Mouse (Mus musculus) gastrocnemius, adult 18-20 months (tissue): Measurements from ENCODE around the gene Slc12a8. TPM values are rescaled to one million over a fixed set of nuclear protein-coding genes. Genes with fewer than 3 reads are reported as not detected.

Experiments used
- DNase-seq: peaks from one replicate; pipeline ENCODE4 v3.0.0; 2021; ENCODE audit warnings: low spot score
- total RNA-seq, 2 experiments: library from RNA; stranded (reverse); gene quantifications; 2 replicates each; pipeline ENCODE4 v1.2.3; 2021

Gene Slc12a8
- total RNA-seq, 2 experiments from 2014 or later = 0.09 to 0.17 TPM

DNA sequence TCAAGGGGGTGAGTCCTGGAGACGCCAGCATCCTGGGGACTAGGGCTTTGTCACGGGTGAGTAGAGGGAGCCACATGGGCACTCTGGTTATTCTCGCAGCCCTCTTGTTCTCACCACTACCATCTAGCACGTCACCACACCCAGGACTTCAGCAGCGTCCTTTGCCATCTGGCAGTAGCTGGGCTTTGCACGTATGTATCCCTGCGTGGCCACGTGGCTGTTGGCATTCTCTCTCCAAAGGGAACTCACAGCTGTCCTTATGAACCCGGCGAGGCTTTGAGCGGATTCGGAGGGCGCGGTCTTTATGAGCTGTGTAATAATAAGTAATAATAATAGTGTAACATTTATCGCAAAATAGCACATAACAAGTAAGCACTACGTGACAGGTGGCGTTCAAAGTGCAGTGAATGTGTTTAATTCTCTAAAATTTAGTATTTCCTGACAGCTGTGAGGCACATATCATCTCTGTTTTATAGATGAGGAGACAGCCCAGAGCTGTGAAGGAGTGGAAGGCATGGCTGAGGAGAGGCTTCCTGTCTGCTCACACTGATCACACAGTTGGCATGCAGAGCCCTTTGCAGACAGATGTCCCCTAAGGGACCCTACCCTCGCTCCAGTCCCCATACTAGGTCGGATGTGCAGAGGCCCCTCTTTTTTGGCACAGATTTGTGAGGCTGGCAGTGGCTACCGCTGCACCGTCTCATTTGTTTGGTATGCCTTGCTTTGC, 20.5 kb downstream of the Slc12a8 start:
- no peak for DNase-seq

DNA sequence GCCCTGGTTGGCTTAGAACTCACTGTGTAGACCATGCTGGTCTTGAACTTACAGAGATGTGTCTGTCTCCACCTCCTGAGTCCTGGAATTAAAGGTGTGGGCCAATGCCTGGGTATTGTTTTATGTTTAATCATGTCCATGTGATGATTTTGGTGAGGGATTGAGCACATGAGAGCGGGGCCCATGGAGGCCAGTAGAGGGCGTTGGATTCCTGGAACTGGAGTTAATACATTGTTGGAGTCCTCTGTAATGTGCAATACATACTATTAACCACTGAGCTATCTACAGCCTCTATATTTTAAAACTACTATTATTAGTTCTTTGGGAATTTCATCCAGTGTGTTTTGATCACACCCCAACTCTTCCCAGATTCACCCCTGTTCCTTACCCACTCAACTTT, 27.2 kb downstream of the Slc12a8 start:
- no peak for DNase-seq

DNA sequence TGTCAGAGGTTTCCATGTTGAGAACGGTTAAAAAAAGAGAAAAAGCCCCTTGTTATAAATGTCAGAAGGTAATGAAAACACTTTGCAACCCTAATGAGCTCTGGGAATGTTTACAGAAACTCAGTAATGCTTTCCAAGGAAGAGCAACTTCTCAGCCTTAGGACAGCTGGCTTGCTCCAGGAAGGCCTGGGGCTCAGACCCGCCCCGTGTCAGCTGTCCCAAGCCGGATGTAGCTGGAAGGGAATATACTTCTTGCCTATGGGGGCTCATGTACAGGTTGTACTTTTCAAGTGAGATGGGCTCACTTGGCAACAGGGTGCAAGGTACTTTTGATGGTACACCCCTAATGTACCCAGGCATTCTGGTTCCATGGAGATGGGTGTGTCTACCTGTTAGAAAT, 28.4 kb downstream of the Slc12a8 start:
- no peak for DNase-seq

DNA sequence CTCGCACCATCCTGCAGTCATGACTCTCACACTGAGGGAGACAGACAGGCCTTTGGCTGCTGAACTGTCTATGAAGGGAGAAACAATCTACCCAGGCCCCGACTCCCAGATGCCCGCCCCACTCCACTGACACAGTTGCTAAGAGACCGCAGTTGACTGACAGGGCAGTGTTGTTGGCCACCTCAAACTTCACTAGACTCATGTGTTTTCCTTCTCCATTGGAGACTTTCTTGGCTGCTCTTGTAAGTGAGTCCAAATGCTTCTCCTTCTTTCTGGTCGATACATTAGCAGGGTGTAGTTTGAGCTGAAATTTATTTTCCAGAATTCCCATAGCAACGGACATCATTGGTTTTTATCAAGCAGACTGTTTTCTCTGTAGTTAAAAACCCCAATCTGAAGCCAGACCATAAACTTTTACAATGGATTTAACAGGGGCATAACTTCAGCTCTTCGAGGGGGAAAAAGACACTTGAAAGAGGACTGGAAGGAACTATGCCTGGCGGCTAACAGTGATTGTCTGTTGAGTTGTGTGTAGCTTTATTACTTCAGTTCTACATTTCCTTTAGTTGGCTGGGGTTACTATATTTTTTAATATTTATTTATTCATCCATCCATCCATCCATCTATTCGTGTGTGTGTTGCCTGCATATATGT, 36.7 kb downstream of the Slc12a8 start:
- no peak for DNase-seq

DNA sequence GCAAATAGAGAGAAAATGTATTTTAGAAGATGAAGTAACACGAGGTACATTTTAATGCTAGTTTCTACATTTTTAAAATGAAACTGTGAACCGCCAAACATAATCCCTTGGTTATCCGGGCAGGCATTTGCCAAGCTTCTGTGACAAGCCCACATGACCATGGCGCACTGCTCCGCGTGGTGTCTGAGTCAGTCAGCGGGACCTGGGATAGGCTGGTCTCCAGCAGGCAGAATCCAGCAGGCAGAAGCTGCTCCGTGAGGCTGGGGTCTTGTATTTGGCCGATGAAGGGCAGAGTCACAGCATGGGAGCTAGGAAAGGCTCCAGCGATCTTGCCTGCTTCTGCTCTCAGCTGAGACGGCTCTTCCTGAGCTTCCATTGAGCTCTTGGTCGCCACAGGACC, 41.0 kb downstream of the Slc12a8 start:
- no peak for DNase-seq

DNA sequence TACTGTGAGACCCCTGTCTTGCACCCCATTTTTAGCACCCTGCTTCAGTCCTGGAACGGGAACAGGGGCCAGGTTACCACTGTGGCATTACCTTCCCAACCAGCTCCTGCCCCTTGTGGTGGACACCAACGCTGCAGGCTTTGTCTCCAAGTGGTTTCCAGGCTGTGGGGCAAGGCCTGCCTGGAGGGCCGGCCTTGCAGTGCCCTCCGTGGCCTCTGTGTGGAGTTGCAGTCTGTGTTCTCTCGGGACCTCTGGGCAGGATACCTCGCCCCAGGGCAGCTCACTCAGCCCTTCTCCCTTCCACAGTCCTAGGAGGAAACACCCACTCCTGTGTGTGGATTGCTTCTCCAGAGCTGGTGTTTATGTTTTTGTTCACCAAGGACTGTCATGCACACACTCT, 43.2 kb downstream of the Slc12a8 start:
- peak; percentile 86 for DNase-seq

DNA sequence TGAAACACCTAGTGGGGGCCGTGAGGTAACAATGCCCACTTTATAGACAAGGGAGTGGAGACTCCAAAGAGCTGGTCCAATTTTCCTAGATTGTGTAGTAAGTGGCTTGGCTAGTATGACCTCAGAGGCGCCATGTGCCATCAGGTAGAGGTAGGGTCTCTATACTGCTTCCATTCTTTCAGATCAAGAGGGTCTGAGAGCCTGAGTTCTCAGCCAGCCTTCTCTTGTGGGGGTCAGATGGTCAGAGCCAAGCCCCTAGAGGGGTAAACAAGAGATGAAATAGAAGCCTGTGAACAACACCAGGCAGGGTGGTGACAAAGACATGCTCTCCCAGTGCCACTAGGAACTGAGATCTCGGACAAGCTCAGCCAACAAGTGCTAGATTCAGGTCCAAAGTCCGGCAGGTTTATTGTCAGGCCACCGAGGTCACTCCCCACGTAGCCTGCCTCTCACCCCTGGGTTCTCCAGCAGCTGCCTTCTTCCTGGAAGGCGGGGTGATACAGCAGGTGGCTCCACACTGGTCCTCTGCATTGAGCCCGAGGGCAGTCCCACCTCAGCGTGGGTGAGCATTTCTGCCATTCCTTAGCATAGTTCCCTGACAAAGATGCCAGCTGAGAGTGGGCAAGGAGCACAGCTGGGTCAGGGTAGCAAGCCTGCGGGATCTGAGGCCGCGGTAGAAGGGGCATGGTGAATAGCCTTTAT, 44.3 kb downstream of the Slc12a8 start:
- DNase-seq = no peak

DNA sequence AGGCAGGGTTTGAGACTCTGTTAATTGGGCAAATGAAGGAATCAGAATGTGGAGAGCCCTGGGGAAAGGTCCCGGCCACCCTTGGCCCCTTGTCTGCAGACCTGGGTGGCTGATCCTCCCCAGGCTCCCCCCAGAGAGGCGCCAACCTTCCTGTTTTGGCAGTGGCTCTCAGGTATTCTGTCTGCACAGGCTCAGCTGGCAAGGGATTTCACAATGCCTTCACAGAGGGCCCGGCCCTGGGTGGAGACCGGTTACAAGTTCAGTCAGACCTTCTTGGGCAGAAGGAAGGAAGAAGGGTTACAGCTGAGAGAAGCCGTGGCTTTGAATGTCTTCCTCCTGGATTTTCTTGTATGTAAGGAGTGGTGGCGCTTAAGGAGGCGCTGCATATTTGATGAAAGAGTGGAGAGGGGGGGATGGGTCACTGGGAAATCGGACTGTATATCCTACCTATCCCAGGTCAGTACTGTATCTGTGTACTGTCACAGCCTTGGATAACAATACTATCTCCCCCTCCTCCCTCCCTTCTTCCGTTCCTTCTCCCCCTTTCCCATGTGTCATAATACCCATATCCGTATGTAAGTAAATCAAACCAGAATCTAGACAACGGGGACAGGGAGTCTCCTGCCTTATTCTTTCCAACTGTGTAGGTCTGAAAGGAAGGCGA, 45.9 kb downstream of the Slc12a8 start:
- DNase-seq = no peak

DNA sequence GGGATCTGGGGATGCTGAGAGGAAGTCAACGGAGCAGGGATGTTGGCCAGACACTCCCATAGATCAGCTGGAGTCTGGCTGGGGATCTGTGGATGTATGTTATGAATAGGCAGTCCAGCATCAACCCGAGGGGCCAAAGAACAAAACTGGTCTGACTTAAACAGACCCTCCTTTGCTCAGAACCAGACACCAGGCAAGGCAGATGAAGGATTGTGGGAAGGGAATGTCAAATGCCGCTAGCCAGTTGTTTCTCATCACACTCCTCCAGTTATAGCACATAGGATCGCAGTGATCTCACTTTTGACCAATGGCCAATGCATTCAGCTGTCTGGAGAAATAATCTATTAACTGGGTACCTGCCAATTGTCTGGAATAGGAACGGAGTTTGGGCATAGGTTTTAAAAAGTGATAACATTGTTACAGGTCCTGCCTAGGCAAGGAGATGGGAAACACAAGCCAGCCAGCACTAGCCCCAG, 46.4 kb downstream of the Slc12a8 start:
- DNase-seq = no peak

DNA sequence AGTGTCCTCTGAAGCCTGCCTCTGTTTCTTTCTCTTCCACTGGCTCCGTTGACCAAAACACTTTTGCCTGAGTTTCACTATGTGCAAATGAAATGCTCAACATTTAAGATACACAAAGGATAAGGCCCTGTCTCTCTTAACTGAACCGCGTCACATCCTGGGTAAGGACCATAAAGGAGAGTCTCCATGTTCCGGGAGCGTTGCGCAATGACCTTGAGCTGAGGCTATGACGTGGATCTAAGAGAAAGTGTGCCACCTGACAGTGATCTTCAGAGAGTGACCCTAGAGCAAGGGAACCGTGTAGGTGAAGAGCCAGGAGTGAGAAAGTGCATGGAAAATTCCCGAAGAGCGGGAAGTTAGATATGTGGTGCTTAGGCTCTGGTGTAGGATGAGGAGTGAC, 49.3 kb downstream of the Slc12a8 start:
- DNase-seq = no peak

DNA sequence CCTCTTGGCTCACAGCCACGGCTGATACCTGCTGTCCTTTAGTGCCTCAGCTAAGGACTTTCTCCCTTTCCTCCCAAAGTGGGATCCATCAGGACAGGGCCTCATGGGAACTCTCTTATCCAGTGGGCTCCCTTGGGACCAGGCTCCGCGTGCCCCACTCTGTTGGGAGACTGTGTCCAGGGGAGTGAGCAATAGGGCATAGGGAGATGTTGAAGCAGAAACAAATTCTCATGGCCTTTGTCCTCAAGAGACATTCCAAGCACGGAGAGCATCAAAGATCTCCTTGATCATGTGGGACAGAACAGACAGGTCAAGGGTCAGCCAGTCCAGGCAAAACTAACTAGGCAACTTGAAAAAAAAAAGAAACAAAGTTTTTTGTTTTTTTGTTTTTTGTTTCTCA, 50.6 kb downstream of the Slc12a8 start:
- DNase-seq = no peak

DNA sequence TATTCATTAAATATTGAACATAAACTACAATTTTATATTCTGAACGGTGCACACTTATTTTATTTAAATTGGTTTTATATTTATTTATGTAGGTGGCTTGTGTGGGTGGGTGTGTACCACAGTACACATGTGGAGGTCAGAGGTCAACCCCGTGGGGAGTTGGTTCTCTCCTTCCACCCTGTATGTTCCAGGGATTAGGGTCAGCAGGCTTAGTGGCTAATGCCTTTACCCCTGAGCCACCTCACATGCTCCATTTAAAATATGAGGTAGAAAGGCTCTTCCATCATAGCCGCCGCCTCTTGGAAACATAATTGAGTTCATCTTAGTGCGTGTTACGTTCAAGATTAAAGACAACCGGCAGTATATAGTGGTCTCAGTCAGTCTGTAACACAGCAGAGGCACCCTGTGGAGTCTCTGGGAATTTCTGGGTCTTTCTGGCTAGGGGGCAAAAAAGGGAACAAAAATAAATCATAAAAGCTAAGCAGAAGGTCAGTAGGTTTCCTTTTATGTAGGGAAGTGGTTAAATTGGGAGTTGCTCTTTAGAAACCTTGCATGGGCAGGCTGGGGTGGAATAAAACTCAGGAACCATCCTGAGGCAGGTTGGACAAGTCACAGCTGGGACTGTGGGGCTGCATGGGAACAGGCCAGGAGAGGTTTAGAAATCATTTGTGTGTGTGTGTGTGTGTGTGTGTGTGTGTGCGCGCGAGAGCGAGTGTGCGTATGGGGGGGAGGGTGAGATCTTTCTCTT, 51.3 kb downstream of the Slc12a8 start:
- no peak for DNase-seq

DNA sequence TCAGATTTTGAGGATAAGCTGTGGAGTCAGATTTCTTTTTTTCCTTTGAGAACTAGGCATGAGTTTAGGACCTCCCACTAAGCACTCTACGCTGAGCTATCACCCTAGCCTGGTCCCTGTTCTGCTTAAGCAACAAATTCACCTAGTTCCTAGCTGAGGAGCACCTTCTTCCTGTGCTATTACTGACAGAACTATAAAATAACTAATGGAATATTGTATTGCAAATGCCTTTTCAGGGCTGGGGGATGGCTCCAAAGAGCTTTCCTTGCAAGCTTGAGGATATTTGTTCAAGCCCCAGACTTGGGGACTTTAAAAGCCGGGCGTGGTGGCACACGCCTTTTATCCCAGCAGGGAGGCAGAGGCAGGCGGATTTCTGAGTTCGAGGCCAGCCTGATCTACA, 55.5 kb downstream of the Slc12a8 start:
- DNase-seq = no peak

DNA sequence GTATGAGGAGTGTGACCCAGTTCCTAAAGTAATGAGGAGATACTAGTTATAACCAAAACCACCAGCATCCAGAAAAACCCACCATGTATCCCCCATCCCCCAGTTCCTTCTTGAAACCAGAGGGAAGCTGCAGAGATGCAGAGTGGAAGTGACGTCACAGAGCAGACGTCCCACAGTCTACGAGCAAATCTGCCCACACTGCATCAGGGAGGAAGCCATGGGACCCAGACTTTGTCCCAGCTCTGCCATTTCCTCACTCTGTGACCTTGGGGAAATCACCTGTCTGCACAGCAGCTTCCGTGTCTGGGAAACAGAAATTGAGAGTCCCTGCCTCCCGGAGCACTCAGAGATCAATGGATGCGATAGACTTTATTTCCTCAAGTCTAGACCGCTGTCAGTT, 56.6 kb downstream of the Slc12a8 start:
- DNase-seq = no peak

DNA sequence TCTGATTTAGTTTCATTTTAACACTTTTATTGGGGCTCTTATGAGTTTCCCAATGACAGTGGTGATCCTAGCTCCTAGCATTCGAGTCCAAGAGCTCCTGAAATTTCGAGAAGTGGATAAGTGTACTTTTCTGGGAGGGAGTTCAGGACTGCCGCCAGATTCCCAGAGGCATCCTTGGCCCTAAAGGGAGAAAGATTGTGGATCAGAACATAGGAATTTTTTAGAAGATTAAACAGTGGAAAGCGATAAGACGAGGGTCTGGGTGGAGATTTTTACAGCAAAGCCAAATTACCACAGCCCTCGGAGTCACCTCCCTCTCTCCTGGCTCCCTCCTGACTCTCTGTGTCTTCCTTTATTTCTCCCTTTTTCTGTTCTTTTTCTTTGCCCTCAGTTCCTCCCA, 58.6 kb downstream of the Slc12a8 start:
- DNase-seq = no peak

DNA sequence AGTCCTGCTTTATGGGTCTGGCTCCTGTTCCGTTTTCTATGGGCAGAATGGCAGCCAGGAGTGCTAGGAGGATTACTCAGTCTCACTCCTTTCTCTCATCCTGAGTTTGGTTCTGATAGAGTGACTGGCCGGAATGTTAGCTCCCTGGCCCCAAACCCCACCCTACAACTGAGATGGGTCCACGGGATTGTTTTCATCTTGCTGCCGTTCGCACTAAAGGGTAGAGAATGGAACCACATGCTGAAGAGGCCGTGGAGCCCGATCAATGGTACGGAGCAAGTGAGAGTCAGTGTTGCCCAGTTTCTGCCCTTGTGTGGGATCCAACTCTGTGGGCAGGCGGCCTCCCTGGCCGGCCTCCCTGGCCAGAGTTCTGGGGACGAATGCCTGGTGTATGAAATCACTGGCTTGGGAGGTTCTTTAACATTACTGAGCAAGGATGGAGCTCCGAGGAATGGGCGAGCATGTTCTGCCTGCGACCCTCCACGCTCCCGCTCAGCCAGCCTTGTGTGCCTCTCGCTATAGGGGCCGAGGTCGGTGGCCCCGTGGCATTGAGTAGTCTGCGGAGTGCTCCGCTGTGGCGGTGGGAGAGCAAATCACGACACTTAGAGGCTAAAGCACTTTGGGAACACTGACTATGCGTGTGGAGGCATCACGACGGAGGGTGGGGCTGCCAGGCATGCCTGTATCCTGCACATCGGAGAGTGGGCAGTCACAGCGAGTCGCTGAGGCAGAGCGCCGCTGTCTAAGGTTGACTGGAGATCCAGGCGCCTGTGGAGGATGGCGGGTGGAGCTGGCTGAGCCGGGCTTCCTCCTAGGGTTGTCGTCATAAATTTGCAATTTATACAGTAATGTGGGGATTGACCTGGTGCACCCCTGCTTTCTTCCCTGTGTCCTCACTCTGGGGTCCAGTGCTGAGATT, 59.4 kb downstream of the Slc12a8 start:
- DNase-seq = peak; percentile 66

DNA sequence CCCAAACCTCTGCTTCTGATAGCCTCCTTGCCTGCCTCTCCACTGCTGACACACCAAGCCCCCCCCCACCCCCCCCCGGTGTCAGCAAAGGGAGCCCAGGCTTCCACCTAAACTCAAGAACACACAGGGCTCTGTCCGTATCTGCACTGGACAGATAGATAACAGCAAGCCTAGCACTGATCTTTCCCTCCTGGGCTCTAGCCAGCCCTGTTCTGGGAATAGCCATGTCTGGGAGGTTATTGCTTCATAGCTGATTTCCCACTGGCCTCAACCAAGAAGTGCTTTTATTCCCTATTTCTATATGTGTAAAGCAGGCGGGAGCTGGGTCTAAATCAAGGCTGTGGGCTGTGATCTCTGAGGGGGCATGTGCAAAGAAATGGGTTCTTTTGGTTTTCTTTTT, 61.3 kb downstream of the Slc12a8 start:
- peak; percentile 65 for DNase-seq

DNA sequence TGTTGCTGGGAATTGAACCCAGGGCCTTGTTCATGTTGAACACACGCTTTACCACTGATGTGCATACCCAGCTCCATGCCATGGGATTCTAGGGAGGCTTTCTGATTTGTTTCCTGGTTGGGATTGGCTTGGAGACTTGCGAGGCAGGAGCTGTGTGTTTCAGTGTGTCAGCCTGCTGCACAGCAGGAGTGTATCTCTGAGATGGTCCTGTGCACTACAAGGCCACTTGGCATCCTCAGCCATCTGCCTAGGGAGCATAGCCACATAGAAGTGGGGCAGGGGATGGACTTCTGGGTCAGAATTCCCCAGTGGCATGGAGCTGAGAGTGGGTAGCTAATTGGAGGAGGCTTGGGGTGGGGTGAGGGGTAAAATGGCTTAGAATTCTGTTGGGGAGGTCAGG, 63.2 kb downstream of the Slc12a8 start:
- DNase-seq = no peak

DNA sequence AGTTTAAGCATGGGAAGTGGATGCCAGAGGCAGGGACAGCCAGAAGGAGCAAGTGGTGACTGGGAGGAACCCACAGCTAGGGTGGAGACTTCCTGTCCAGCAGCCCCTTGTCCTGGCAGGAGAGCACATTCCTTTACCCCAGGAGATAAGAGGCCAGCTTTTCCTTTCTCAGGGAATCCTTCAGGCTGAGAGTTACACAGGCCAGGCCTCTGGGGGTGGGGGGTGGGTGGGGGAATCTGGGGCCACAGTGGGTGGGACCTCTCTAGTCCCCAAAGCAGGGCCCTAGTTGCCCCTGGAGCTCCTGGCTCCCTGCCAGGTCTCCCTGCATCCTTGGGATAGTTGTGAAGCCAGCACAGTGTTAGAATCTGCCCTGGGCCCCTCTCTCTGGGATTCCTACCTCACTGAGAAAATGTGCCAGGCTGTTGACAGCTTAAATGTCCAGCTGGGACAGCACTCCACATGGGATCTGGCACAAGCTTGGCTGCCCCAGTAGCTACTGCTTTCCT, 63.7 kb downstream of the Slc12a8 start:
- peak; percentile 62 for DNase-seq

DNA sequence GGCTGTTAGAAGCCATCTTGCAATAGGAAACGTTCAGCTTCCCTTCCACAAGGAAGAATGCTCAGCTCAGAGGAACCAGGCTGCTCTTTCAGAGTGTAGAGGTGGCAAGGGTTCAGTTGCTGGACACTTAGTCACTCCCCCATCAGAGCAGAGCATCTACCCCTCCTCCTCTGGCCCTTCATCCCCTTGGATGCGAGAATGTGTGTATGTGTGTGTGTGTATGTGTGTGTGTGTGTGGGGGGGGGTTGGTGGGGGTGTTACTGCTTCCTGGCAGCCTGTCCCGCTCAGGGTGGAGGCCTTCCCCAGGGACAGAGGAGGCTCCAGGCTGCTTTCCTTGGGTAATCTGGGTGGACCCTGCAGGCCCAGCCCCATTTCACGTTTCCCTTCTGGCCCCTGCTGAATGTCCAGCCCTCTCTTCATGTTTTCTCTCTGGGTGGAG, 64.6 kb downstream of the Slc12a8 start:
- DNase-seq = peak; percentile 74
